Mouse (Mus musculus): ENCODE results near the gene Madd. TPM values are rescaled to one million over a fixed set of nuclear protein-coding genes. Genes with fewer than 3 reads are reported as not detected.

Gene Madd
- polyA plus RNA-seq, 1 experiment from 2014 or later: 17.8 TPM

GRCm38 (mm10) chr2:91101124-91101740 is 82.4 kb downstream of the Madd start:
- Histone ChIP-seq H3K4me3 (no peak overlapping the region), H3K9me3 (no peaks in the 10 kb centered on the region), H3K27ac (no peak overlapping the region), H3K27me3 (ENCODE audit: poor library complexity, severe bottlenecking) (no peaks in the 10 kb centered on the region), H3K36me3 (replicated peaks) (no peaks in the 10 kb centered on the region), H3K4me1 (peaks cover 11% of the 10 kb centered on the region; the same call in 1 of the 2 replicates)
- peak; percentile 89 for DNase-seq (ENCODE audit: extremely low spot score, low spot score)
- WGBS: 18% methylated on average over 7 of the region's 7 CpGs

GRCm38 (mm10) chr2:91098156-91098555 is 85.5 kb downstream of the Madd start:
- no peaks in the 10 kb centered on the region for H3K9me3 ChIP-seq
- no peak for DNase-seq (ENCODE audit: extremely low spot score, low spot score)
- H3K27ac ChIP-seq: 0 out of 2 replicates have a peak overlapping the region, but pooled peaks have one; percentile 5
- 91% methylated on average over 2 of the region's 2 CpGs for WGBS
- H3K27me3 ChIP-seq (ENCODE audit: poor library complexity, severe bottlenecking): no peaks in the 10 kb centered on the region
- peaks cover 11% of the 10 kb centered on the region; the same call in 1 of the 2 replicates for H3K4me1 ChIP-seq
- H3K36me3 ChIP-seq (replicated peaks): no peaks in the 10 kb centered on the region
- H3K4me3 ChIP-seq: no peak overlapping the region

GRCm38 (mm10) chr2:91097015-91097414 is 86.6 kb downstream of the Madd start:
- no peak for DNase-seq (ENCODE audit: extremely low spot score, low spot score)
- 85% methylated on average over 10 of the region's 10 CpGs for WGBS
- H3K27me3 ChIP-seq (ENCODE audit: poor library complexity, severe bottlenecking): no peaks in the 10 kb centered on the region
- no peaks in the 10 kb centered on the region for H3K36me3 ChIP-seq (replicated peaks)
- H3K4me3 ChIP-seq: no peak overlapping the region
- peak overlapping the region; percentile 11; the same call in 1 of the 2 replicates for H3K27ac ChIP-seq
- peaks cover 11% of the 10 kb centered on the region; the same call in 1 of the 2 replicates for H3K4me1 ChIP-seq
- H3K9me3 ChIP-seq: no peaks in the 10 kb centered on the region

- Histone ChIP-seq H3K36me3 (replicated peaks) (no peaks in the 10 kb centered on the region), H3K4me1 (peaks cover 11% of the 10 kb centered on the region; the same call in 1 of the 2 replicates), H3K4me3 (no peak overlapping the region), H3K27me3 (ENCODE audit: poor library complexity, severe bottlenecking) (no peaks in the 10 kb centered on the region), H3K9me3 (no peaks in the 10 kb centered on the region), H3K27ac (peak overlapping the region; percentile 11; the same call in 1 of the 2 replicates)
- no peak for DNase-seq (ENCODE audit: extremely low spot score, low spot score)
- WGBS: 73% methylated on average over 14 of the region's 14 CpGs
Measured at GRCm38 (mm10) chr2:91096524-91096923, 87.1 kb downstream of the Madd start.

- no peaks in the 10 kb centered on the region for H3K27me3 ChIP-seq (ENCODE audit: poor library complexity, severe bottlenecking)
- no peaks in the 10 kb centered on the region for H3K36me3 ChIP-seq (replicated peaks)
- H3K4me3 ChIP-seq: no peak overlapping the region
- no peaks in the 10 kb centered on the region for H3K9me3 ChIP-seq
- H3K4me1 ChIP-seq: peaks cover 9% of the 10 kb centered on the region
- DNase-seq (ENCODE audit: extremely low spot score, low spot score): no peak
- H3K27ac ChIP-seq: no peak overlapping the region
- 82% methylated on average over 6 of the region's 6 CpGs for WGBS
Measured at GRCm38 (mm10) chr2:91090827-91091226, 92.8 kb downstream of the Madd start.

- Histone ChIP-seq H3K4me1 (peaks cover 9% of the 10 kb centered on the region), H3K27me3 (ENCODE audit: poor library complexity, severe bottlenecking) (no peaks in the 10 kb centered on the region), H3K4me3 (no peak overlapping the region), H3K27ac (no peak overlapping the region), H3K9me3 (no peaks in the 10 kb centered on the region), H3K36me3 (replicated peaks) (no peaks in the 10 kb centered on the region)
- WGBS: 80% methylated on average over 6 of the region's 6 CpGs
- no peak for DNase-seq (ENCODE audit: extremely low spot score, low spot score)
Measured at GRCm38 (mm10) chr2:91090208-91090607, 93.4 kb downstream of the Madd start.

- no peaks in the 10 kb centered on the region for H3K36me3 ChIP-seq (replicated peaks)
- peaks cover 17% of the 10 kb centered on the region for H3K4me1 ChIP-seq
- no peak overlapping the region for H3K27ac ChIP-seq
- H3K4me3 ChIP-seq: no peak overlapping the region
- 83% methylated on average over 9 of the region's 9 CpGs for WGBS
- no peak for DNase-seq (ENCODE audit: extremely low spot score, low spot score)
- no peaks in the 10 kb centered on the region for H3K27me3 ChIP-seq (ENCODE audit: poor library complexity, severe bottlenecking)
- H3K9me3 ChIP-seq: no peaks in the 10 kb centered on the region
Measured at GRCm38 (mm10) chr2:91088987-91089386, 94.7 kb downstream of the Madd start.

- Histone ChIP-seq H3K9me3 (no peaks in the 10 kb centered on the region), H3K27ac (no peak overlapping the region), H3K36me3 (replicated peaks) (no peaks in the 10 kb centered on the region), H3K27me3 (ENCODE audit: poor library complexity, severe bottlenecking) (no peaks in the 10 kb centered on the region), H3K4me1 (peaks cover 20% of the 10 kb centered on the region), H3K4me3 (no peak overlapping the region)
- DNase-seq (ENCODE audit: extremely low spot score, low spot score): no peak
- WGBS: 89% methylated on average over 9 of the region's 9 CpGs
Measured at GRCm38 (mm10) chr2:91087453-91087852, 96.2 kb downstream of the Madd start.

Other genes with a start within 250 kb of the Madd start
- gene Celf1, start 243.5 kb downstream of the Madd start, polyA plus RNA-seq (2016; fragmentation: Nextera tagmentation; extraction: Ambion mirVana): 156 and 161 TPM in 2 replicates
- 4.9 and 5.2 TPM in 2 replicates for gene Rapsn, start 148.2 kb downstream of the Madd start, polyA plus RNA-seq (2016; fragmentation: Nextera tagmentation; extraction: Ambion mirVana)
- 361 TPM in 2 replicates for gene Psmc3, start 129.8 kb downstream of the Madd start, polyA plus RNA-seq (2016; fragmentation: Nextera tagmentation; extraction: Ambion mirVana)
- gene Slc39a13, start 113.4 kb downstream of the Madd start, polyA plus RNA-seq (2016; fragmentation: Nextera tagmentation; extraction: Ambion mirVana): 17.8 and 17.9 TPM in 2 replicates
- 2.8 and 3.1 TPM in 2 replicates for gene Spi1, start 101.4 kb downstream of the Madd start, polyA plus RNA-seq (2016; fragmentation: Nextera tagmentation; extraction: Ambion mirVana)
- not detected in 2 replicates for gene Mybpc3, start 65.7 kb downstream of the Madd start, polyA plus RNA-seq (2016; fragmentation: Nextera tagmentation; extraction: Ambion mirVana)
- gene Nr1h3, start 19.0 kb upstream of the Madd start, polyA plus RNA-seq (2016; fragmentation: Nextera tagmentation; extraction: Ambion mirVana): 1.4 and 2.5 TPM in 2 replicates
- 25.4 and 27.7 TPM in 2 replicates for gene Acp2, start 19.0 kb upstream of the Madd start, polyA plus RNA-seq (2016; fragmentation: Nextera tagmentation; extraction: Ambion mirVana)
- gene Ddb2, start 53.1 kb upstream of the Madd start, polyA plus RNA-seq (2016; fragmentation: Nextera tagmentation; extraction: Ambion mirVana): 9.3 and 10.6 TPM in 2 replicates
- 38.7 and 40.1 TPM in 2 replicates for gene Pacsin3, start 72.1 kb upstream of the Madd start, polyA plus RNA-seq (2016; fragmentation: Nextera tagmentation; extraction: Ambion mirVana)
- gene Arfgap2, start 81.1 kb upstream of the Madd start, polyA plus RNA-seq (2016; fragmentation: Nextera tagmentation; extraction: Ambion mirVana): 97.5 and 99.0 TPM in 2 replicates